Mouse (Mus musculus): ENCODE data around the gene Rpn1. TPM values are rescaled to one million over a fixed set of nuclear protein-coding genes. Genes with fewer than 3 reads are reported as not detected.

Rpn1 gene
- polyA plus RNA-seq, 1 experiment from 2014 or later: 290 TPM

- DNase-seq: no peak
- H3K27me3 ChIP-seq (ENCODE audit: control insufficient read depth, insufficient read depth, low read length): no peaks in the 10 kb centered on the region
- H3K4me3 ChIP-seq (replicated peaks; ENCODE audit: low read depth, low read length): no peak overlapping the region
- no peak overlapping the region for H3K9ac ChIP-seq (replicated peaks; ENCODE audit: low read length)
- no peaks in the 10 kb centered on the region for H3K36me3 ChIP-seq (ENCODE audit: control insufficient read depth, insufficient read depth, low read length)
- H3K4me2 ChIP-seq (ENCODE audit: low read length): no peak overlapping the region
- no peak overlapping the region for H3K27ac ChIP-seq (replicated peaks; ENCODE audit: low read depth, low read length)
- no peaks in the 10 kb centered on the region for H3K9me3 ChIP-seq (ENCODE audit: control insufficient read depth, low read length)
- ATAC-seq (ENCODE audit: low FRiP score, low TSS enrichment): no peak
- WGBS: 88% methylated on average over 4 of the region's 4 CpGs
- no peaks in the 10 kb centered on the region for H3K4me1 ChIP-seq (ENCODE audit: control insufficient read depth, insufficient read depth, low read length)
Observed at GRCm38 (mm10) chr6:88060602-88061001, 23.7 kb upstream of the Rpn1 start.

- Histone ChIP-seq H3K36me3 (ENCODE audit: control insufficient read depth, insufficient read depth, low read length) (no peaks in the 10 kb centered on the region), H3K27ac (replicated peaks; ENCODE audit: low read depth, low read length) (no peak overlapping the region), H3K4me2 (ENCODE audit: low read length) (no peak overlapping the region), H3K9ac (replicated peaks; ENCODE audit: low read length) (no peak overlapping the region), H3K9me3 (ENCODE audit: control insufficient read depth, low read length) (no peaks in the 10 kb centered on the region), H3K27me3 (ENCODE audit: control insufficient read depth, insufficient read depth, low read length) (no peaks in the 10 kb centered on the region), H3K4me3 (replicated peaks; ENCODE audit: low read depth, low read length) (no peak overlapping the region), H3K4me1 (ENCODE audit: control insufficient read depth, insufficient read depth, low read length) (no peaks in the 10 kb centered on the region)
- DNase-seq (no peak), ATAC-seq (ENCODE audit: low FRiP score, low TSS enrichment) (no peak)
- WGBS: 84% methylated on average over 4 of the region's 4 CpGs
Observed at GRCm38 (mm10) chr6:88061406-88061805, 22.9 kb upstream of the Rpn1 start.

GRCm38 (mm10) chr6:88062398-88062797 lies 21.9 kb upstream of the Rpn1 start:
- no peaks in the 10 kb centered on the region for H3K27me3 ChIP-seq (ENCODE audit: control insufficient read depth, insufficient read depth, low read length)
- no peak overlapping the region for H3K4me3 ChIP-seq (replicated peaks; ENCODE audit: low read depth, low read length)
- H3K27ac ChIP-seq (replicated peaks; ENCODE audit: low read depth, low read length): no peak overlapping the region
- DNase-seq (no peak), ATAC-seq (ENCODE audit: low FRiP score, low TSS enrichment) (no peak)
- H3K4me1 ChIP-seq (ENCODE audit: control insufficient read depth, insufficient read depth, low read length): no peaks in the 10 kb centered on the region
- H3K9me3 ChIP-seq (ENCODE audit: control insufficient read depth, low read length): no peaks in the 10 kb centered on the region
- H3K9ac ChIP-seq (replicated peaks; ENCODE audit: low read length): no peak overlapping the region
- no peak overlapping the region for H3K4me2 ChIP-seq (ENCODE audit: low read length)
- 84% methylated on average over 4 of the region's 4 CpGs for WGBS
- H3K36me3 ChIP-seq (ENCODE audit: control insufficient read depth, insufficient read depth, low read length): no peaks in the 10 kb centered on the region

GRCm38 (mm10) chr6:88064072-88064642 lies 20.1 kb upstream of the Rpn1 start:
- no peaks in the 10 kb centered on the region for H3K36me3 ChIP-seq (ENCODE audit: control insufficient read depth, insufficient read depth, low read length)
- no peaks in the 10 kb centered on the region for H3K4me1 ChIP-seq (ENCODE audit: control insufficient read depth, insufficient read depth, low read length)
- no peaks in the 10 kb centered on the region for H3K9me3 ChIP-seq (ENCODE audit: control insufficient read depth, low read length)
- 77% methylated on average over 3 of the region's 3 CpGs for WGBS
- H3K4me2 ChIP-seq (ENCODE audit: low read length): no peak overlapping the region
- DNase-seq (no peak), ATAC-seq (ENCODE audit: low FRiP score, low TSS enrichment) (no peak)
- H3K4me3 ChIP-seq (replicated peaks; ENCODE audit: low read depth, low read length): no peak overlapping the region
- no peaks in the 10 kb centered on the region for H3K27me3 ChIP-seq (ENCODE audit: control insufficient read depth, insufficient read depth, low read length)
- no peak overlapping the region for H3K9ac ChIP-seq (replicated peaks; ENCODE audit: low read length)
- H3K27ac ChIP-seq (replicated peaks; ENCODE audit: low read depth, low read length): no peak overlapping the region

- WGBS: 61% methylated on average over 4 of the region's 4 CpGs
- Histone ChIP-seq H3K9ac (replicated peaks; ENCODE audit: low read length) (no peak overlapping the region), H3K27ac (replicated peaks; ENCODE audit: low read depth, low read length) (no peak overlapping the region), H3K4me3 (replicated peaks; ENCODE audit: low read depth, low read length) (no peak overlapping the region), H3K4me2 (ENCODE audit: low read length) (no peak overlapping the region), H3K27me3 (ENCODE audit: control insufficient read depth, insufficient read depth, low read length) (no peaks in the 10 kb centered on the region), H3K36me3 (ENCODE audit: control insufficient read depth, insufficient read depth, low read length) (no peaks in the 10 kb centered on the region), H3K9me3 (ENCODE audit: control insufficient read depth, low read length) (no peaks in the 10 kb centered on the region), H3K4me1 (ENCODE audit: control insufficient read depth, insufficient read depth, low read length) (no peaks in the 10 kb centered on the region)
- peak; percentile 10 for DNase-seq
- ATAC-seq (ENCODE audit: low FRiP score, low TSS enrichment): no peak
Observed at GRCm38 (mm10) chr6:88065116-88065515, 19.2 kb upstream of the Rpn1 start.

GRCm38 (mm10) chr6:88065968-88066367 lies 18.3 kb upstream of the Rpn1 start:
- WGBS: 74% methylated on average over 3 of the region's 3 CpGs
- H3K27me3 ChIP-seq (ENCODE audit: control insufficient read depth, insufficient read depth, low read length): no peaks in the 10 kb centered on the region
- H3K4me2 ChIP-seq (ENCODE audit: low read length): no peak overlapping the region
- H3K4me1 ChIP-seq (ENCODE audit: control insufficient read depth, insufficient read depth, low read length): no peaks in the 10 kb centered on the region
- ATAC-seq (ENCODE audit: low FRiP score, low TSS enrichment): no peak
- no peak for DNase-seq
- H3K27ac ChIP-seq (replicated peaks; ENCODE audit: low read depth, low read length): no peak overlapping the region
- no peak overlapping the region for H3K4me3 ChIP-seq (replicated peaks; ENCODE audit: low read depth, low read length)
- H3K9me3 ChIP-seq (ENCODE audit: control insufficient read depth, low read length): no peaks in the 10 kb centered on the region
- no peak overlapping the region for H3K9ac ChIP-seq (replicated peaks; ENCODE audit: low read length)
- no peaks in the 10 kb centered on the region for H3K36me3 ChIP-seq (ENCODE audit: control insufficient read depth, insufficient read depth, low read length)

- ATAC-seq (ENCODE audit: low FRiP score, low TSS enrichment) (no peak), DNase-seq (no peak)
- H3K27me3 ChIP-seq (ENCODE audit: control insufficient read depth, insufficient read depth, low read length): no peaks in the 10 kb centered on the region
- 60% methylated on average over 3 of the region's 3 CpGs for WGBS
- H3K27ac ChIP-seq (replicated peaks; ENCODE audit: low read depth, low read length): no peak overlapping the region
- H3K4me1 ChIP-seq (ENCODE audit: control insufficient read depth, insufficient read depth, low read length): no peaks in the 10 kb centered on the region
- no peak overlapping the region for H3K4me3 ChIP-seq (replicated peaks; ENCODE audit: low read depth, low read length)
- no peak overlapping the region for H3K9ac ChIP-seq (replicated peaks; ENCODE audit: low read length)
- no peaks in the 10 kb centered on the region for H3K36me3 ChIP-seq (ENCODE audit: control insufficient read depth, insufficient read depth, low read length)
- H3K4me2 ChIP-seq (ENCODE audit: low read length): no peak overlapping the region
- H3K9me3 ChIP-seq (ENCODE audit: control insufficient read depth, low read length): no peaks in the 10 kb centered on the region
Observed at GRCm38 (mm10) chr6:88067722-88068121, 16.6 kb upstream of the Rpn1 start.

- DNase-seq (no peak), ATAC-seq (ENCODE audit: low FRiP score, low TSS enrichment) (no peak)
- no peaks in the 10 kb centered on the region for H3K4me1 ChIP-seq (ENCODE audit: control insufficient read depth, insufficient read depth, low read length)
- WGBS: 89% methylated on average over 1 of the region's 1 CpGs
- H3K27me3 ChIP-seq (ENCODE audit: control insufficient read depth, insufficient read depth, low read length): no peaks in the 10 kb centered on the region
- H3K9ac ChIP-seq (replicated peaks; ENCODE audit: low read length): no peak overlapping the region
- no peak overlapping the region for H3K27ac ChIP-seq (replicated peaks; ENCODE audit: low read depth, low read length)
- no peak overlapping the region for H3K4me3 ChIP-seq (replicated peaks; ENCODE audit: low read depth, low read length)
- no peaks in the 10 kb centered on the region for H3K9me3 ChIP-seq (ENCODE audit: control insufficient read depth, low read length)
- no peaks in the 10 kb centered on the region for H3K36me3 ChIP-seq (ENCODE audit: control insufficient read depth, insufficient read depth, low read length)
- H3K4me2 ChIP-seq (ENCODE audit: low read length): no peak overlapping the region
Observed at GRCm38 (mm10) chr6:88068739-88069138, 15.5 kb upstream of the Rpn1 start.

GRCm38 (mm10) chr6:88070468-88070867 lies 13.8 kb upstream of the Rpn1 start:
- Histone ChIP-seq H3K4me2 (ENCODE audit: low read length) (no peak overlapping the region), H3K9me3 (ENCODE audit: control insufficient read depth, low read length) (no peaks in the 10 kb centered on the region), H3K36me3 (ENCODE audit: control insufficient read depth, insufficient read depth, low read length) (no peaks in the 10 kb centered on the region), H3K27me3 (ENCODE audit: control insufficient read depth, insufficient read depth, low read length) (no peaks in the 10 kb centered on the region), H3K27ac (replicated peaks; ENCODE audit: low read depth, low read length) (no peak overlapping the region), H3K4me1 (ENCODE audit: control insufficient read depth, insufficient read depth, low read length) (no peaks in the 10 kb centered on the region), H3K9ac (replicated peaks; ENCODE audit: low read length) (no peak overlapping the region), H3K4me3 (replicated peaks; ENCODE audit: low read depth, low read length) (no peak overlapping the region)
- DNase-seq (no peak), ATAC-seq (ENCODE audit: low FRiP score, low TSS enrichment) (no peak)
- 77% methylated on average over 6 of the region's 6 CpGs for WGBS
